Mouse (Mus musculus) spleen, adult 2 months (tissue): ENCODE results near the gene Vav2. TPM values are rescaled to one million over a fixed set of nuclear protein-coding genes. Genes with fewer than 3 reads are reported as not detected.

Experiments used
- DNase-seq, 2 experiments: peaks; one replicate each; pipeline versions ENCODE4 v3.0.0 to v3.0.0-alpha.2; 2012 to 2021; ENCODE audit warnings: low spot score in 2 of 2, low read depth in 1 of 2
- H3K27ac ChIP-seq: fragments of 200-500 bp; 2 replicates; pipeline ENCODE4 v1.5.1; 2012; ENCODE audit warnings: low read length, inconsistent platforms; ENCODE audit not compliant: insufficient read depth
- H3K27me3 ChIP-seq: fragments of 200-500 bp; 2 replicates; pipeline ENCODE4 v1.6.1; 2012; ENCODE audit warnings: mild to moderate bottlenecking, moderate library complexity, low read length, inconsistent platforms; ENCODE audit not compliant: control insufficient read depth, insufficient read depth
- H3K36me3 ChIP-seq: fragments of 200-500 bp; 2 replicates; pipeline ENCODE4 v1.6.1; 2012; ENCODE audit warnings: mild to moderate bottlenecking, low read length, inconsistent platforms; ENCODE audit not compliant: control insufficient read depth, insufficient read depth
- H3K4me1 ChIP-seq: fragments of 200-500 bp; 2 replicates; pipeline ENCODE4 v1.6.1; 2011; ENCODE audit warnings: inconsistent platforms; ENCODE audit not compliant: control insufficient read depth, insufficient read depth, insufficient read length
- H3K4me3 ChIP-seq: fragments of 200-500 bp; 2 replicates; pipeline ENCODE4 v1.5.1; 2011; ENCODE audit warnings: mild to moderate bottlenecking, inconsistent platforms; ENCODE audit not compliant: insufficient read depth, insufficient read length; ENCODE audit errors: extremely low read depth
- CTCF ChIP-seq: fragments of 200-500 bp; IDR thresholded peaks from 2 replicates; pipeline ENCODE4 v1.5.1; 2011; ENCODE audit warnings: mild to moderate bottlenecking, inconsistent platforms; ENCODE audit not compliant: insufficient read depth, insufficient read length, insufficient replicate concordance; ENCODE audit errors: extremely low read depth
- POLR2A ChIP-seq: fragments of 200-500 bp; IDR thresholded peaks from 2 replicates; pipeline ENCODE4 v1.6.1; 2011; ENCODE audit warnings: low read depth, low read length, inconsistent platforms
- WGBS: fragments of 180-500 bp; shearing (Covaris S2); methylation state at CpG from one replicate; pipeline ENCODE4 v1.1.7; 2018; 5-methylcytosine and 5-hydroxymethylcytosine counted together
- polyA plus RNA-seq: library from polyadenylated mRNA; depleted of rRNA; stranded (reverse); fragments of >200 nt; gene quantifications from 2 replicates; pipeline ENCODE4 v1.2.3, GENCODE M21; 2012

Gene Vav2
- polyA plus RNA-seq, 1 experiment = 53.8 TPM

DNA sequence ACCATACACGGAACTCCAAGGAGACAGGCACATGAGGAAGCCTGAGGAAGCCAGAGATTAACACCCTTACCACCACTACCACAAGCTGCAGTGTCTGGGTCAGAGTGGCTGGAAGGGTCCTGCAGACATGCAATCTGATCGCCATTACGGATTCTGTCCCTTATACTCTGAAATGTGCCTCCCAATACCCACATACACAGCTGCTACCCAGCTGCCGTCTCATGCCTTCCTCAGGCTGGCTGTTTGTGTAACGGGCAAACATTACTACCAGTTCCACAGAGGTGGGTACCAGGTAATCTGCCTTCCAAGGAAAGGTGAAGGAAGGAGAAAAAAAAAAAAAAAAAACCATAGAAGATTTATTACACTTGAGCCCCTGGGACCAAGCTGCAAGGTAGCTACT, 110.7 kb downstream of the Vav2 start:
- WGBS = 89% methylated on average over 5 of the region's 5 CpGs
- H3K27ac ChIP-seq = no peak overlapping the region
- no peak for TF ChIP-seq POLR2A
- TF ChIP-seq CTCF = no peak
- peaks cover 43% of the 10 kb centered on the region; the same call in 1 of the 2 replicates for H3K4me1 ChIP-seq
- DNase-seq = no peak
- no peak overlapping the region for H3K4me3 ChIP-seq
- no peaks in the 10 kb centered on the region for H3K27me3 ChIP-seq
- no peaks in the 10 kb centered on the region for H3K36me3 ChIP-seq

DNA sequence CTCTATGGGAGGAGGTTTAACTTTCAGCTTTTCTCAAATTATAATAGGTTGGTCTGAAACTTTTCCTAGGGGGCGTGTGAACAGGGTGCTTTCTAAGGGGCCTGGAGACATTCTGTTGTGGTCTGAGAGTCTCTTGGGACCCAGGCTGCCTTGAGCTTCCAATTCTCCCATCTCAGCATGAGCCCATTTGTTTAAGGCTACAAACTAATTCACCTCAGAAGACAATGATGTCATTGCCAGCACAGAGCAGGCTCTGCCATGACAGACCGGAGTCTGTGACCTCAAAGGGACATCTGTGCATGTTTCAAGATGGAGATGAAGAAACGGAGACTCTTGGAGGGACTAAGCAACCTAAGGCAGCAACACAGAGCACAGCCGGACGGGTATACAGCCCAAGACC, 112.6 kb downstream of the Vav2 start:
- no peak for TF ChIP-seq CTCF
- no peak for TF ChIP-seq POLR2A
- no peak overlapping the region for H3K4me3 ChIP-seq
- H3K27me3 ChIP-seq = no peaks in the 10 kb centered on the region
- WGBS = 79% methylated on average over 5 of the region's 5 CpGs
- peaks cover 54% of the 10 kb centered on the region; the same call in 1 of the 2 replicates for H3K4me1 ChIP-seq
- H3K36me3 ChIP-seq = no peaks in the 10 kb centered on the region
- DNase-seq = no peak
- H3K27ac ChIP-seq = peak overlapping the region; percentile 39; the same call in 1 of the 2 replicates

DNA sequence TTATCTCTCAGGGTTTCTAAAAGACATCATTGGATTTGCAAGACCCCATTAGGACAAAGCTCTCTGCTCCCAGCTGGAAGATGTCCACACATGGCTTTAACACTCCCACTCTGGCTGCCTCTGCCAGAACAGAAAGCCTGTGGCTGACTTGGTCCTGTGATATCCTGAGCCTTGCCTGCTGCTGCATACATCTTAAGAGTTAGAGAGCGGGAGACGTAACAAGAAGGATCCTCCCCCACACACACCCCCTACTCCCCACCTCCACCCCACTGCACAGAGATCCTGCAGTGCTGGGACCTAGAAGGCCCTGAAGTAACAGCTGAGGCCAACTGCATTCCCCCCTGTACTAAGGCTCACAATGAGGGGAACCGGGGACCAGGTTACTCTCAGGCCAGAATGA, 114.3 kb downstream of the Vav2 start:
- 64% methylated on average over 3 of the region's 3 CpGs for whole genome bisulfite sequencing
- no peaks in the 10 kb centered on the region for H3K27me3 ChIP-seq
- no peak for TF ChIP-seq CTCF
- no peak overlapping the region for H3K4me3 ChIP-seq
- H3K27ac ChIP-seq = peak overlapping the region; percentile 82
- no peak for DNase-seq
- H3K4me1 ChIP-seq = peaks cover 48% of the 10 kb centered on the region; the same call in 1 of the 2 replicates
- H3K36me3 ChIP-seq = no peaks in the 10 kb centered on the region

DNA sequence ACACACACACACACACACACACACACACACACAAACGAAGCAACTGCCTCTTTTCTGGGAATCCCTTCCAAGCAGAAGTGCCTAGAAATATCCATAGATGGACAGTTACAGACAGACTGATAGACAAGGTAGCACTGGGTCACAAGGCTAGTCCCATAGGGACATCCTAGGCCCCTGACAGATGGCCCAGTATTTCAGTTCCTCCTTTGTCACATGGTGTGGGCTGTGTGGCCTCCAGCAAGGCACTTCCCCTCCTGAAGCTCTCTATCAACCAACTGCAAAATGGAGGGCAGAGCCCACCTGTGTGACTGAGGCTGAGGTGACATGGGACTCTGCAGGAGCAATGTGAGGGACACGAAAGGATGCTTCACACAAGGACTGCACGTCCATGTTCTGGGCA, 115.2 kb downstream of the Vav2 start:
- no peak overlapping the region for H3K4me3 ChIP-seq
- peak overlapping the region; percentile 95 for H3K27ac ChIP-seq
- TF ChIP-seq POLR2A = no peak
- TF ChIP-seq CTCF = no peak
- no peaks in the 10 kb centered on the region for H3K27me3 ChIP-seq
- H3K36me3 ChIP-seq = no peaks in the 10 kb centered on the region
- DNase-seq = peak; percentile 69 to 88
- WGBS = 41% methylated on average over 3 of the region's 3 CpGs
- peaks cover 48% of the 10 kb centered on the region; the same call in 1 of the 2 replicates for H3K4me1 ChIP-seq

DNA sequence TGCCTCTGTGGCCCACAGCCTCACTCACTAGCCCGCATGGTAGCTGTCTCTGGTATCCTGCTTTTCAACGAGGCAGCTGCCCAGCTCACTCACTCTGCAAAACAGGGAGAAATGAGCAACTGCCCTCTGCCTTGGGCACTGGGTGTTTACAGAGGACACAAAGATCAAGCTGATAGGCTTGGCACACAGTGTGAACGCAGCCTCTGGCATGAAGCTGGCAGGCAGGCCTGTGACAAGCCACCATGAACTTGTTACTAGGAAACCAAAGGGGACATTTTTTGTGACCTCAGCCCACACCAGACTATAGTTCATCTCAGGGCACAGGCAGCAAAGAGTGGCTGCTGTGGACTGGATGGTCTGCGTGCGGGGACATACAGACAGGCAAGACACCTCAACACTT, 115.9 kb downstream of the Vav2 start:
- DNase-seq = no peak
- H3K27me3 ChIP-seq = no peaks in the 10 kb centered on the region
- no peaks in the 10 kb centered on the region for H3K36me3 ChIP-seq
- peaks cover 48% of the 10 kb centered on the region; the same call in 1 of the 2 replicates for H3K4me1 ChIP-seq
- H3K4me3 ChIP-seq = no peak overlapping the region
- no peak for TF ChIP-seq CTCF
- no peak for TF ChIP-seq POLR2A
- peak overlapping the region; percentile 95 for H3K27ac ChIP-seq
- 67% methylated on average over 5 of the region's 5 CpGs for WGBS

DNA sequence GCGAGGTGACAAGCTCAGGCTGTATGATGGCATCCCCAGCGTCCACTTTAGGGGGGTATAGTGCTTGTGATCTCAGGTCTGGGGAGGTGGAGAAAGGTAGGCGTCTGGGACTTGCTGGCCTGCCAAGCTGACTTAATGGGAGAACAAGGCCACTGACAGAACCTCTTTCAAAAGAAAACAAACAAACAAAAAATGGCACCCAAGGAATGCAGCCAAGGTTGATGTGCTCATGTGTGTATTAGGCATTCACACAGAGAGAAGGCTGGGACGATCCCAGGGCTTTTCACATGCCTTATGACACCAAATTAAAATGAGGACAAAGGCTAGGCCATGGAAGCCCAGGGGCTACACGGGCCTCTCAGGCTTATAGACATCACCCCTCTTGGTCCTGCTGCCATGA, 116.6 kb downstream of the Vav2 start:
- no peak for TF ChIP-seq POLR2A
- TF ChIP-seq CTCF = no peak
- DNase-seq = no peak

DNA sequence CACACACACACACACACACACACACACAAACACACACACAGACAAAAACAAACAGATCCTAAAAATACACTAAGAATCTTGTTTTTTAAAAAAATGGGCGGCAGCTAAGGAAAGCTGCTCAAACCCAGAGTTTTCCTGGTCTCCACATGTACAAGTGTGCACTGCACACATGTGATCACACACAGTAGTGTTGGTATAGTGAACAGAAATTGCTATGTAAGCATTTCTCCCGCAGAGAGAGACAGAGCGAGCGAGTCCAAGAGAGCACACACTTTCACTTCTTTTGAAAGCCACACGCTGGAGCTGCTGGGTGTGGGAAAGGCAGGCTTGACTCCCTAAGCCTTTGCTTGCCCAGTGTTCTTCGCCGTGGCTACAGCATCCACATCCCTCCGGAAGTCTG, 120.2 kb downstream of the Vav2 start:
- H3K27me3 ChIP-seq = no peaks in the 10 kb centered on the region
- peaks cover 30% of the 10 kb centered on the region; the same call in 1 of the 2 replicates for H3K4me1 ChIP-seq
- no peak overlapping the region for H3K4me3 ChIP-seq
- no peaks in the 10 kb centered on the region for H3K36me3 ChIP-seq
- H3K27ac ChIP-seq = no peak overlapping the region
- WGBS = 83% methylated on average over 8 of the region's 8 CpGs
- TF ChIP-seq CTCF = no peak
- TF ChIP-seq POLR2A = no peak
- DNase-seq = no peak

More for the DNA sequence above, 116.6 kb downstream of the Vav2 start:
- H3K4me1 ChIP-seq = peaks cover 48% of the 10 kb centered on the region; the same call in 1 of the 2 replicates
- H3K27ac ChIP-seq = peak overlapping the region; percentile 95
- H3K27me3 ChIP-seq = no peaks in the 10 kb centered on the region
- no peaks in the 10 kb centered on the region for H3K36me3 ChIP-seq
- no peak overlapping the region for H3K4me3 ChIP-seq
- WGBS = 90% methylated on average over 5 of the region's 5 CpGs
